Mouse (Mus musculus): ENCODE results near the gene Nelfcd. TPM values are rescaled to one million over a fixed set of nuclear protein-coding genes. Genes with fewer than 3 reads are reported as not detected.

The Nelfcd gene
- polyA plus RNA-seq, 1 experiment from 2014 or later, result 78.1 TPM

- Histone ChIP-seq H3K36me3 (ENCODE audit: control insufficient read depth, insufficient read depth) (no peaks in the 10 kb centered on the region), H3K27me3 (ENCODE audit: control insufficient read depth, insufficient read depth, low read length) (no peaks in the 10 kb centered on the region), H3K4me3 (ENCODE audit: low read length) (no peak overlapping the region), H3K4me1 (ENCODE audit: control insufficient read depth, insufficient read depth, low read length) (no peaks in the 10 kb centered on the region), H3K9ac (ENCODE audit: low read length) (no peak overlapping the region), H3K9me3 (replicated peaks; ENCODE audit: control insufficient read depth, low read length) (no peaks in the 10 kb centered on the region), H3K4me2 (ENCODE audit: low read depth, low read length) (no peak overlapping the region), H3K27ac (ENCODE audit: low read length) (no peak overlapping the region)
- 71% methylated on average over 4 of the region's 4 CpGs for WGBS
- ATAC-seq (replicated peaks; ENCODE audit: extremely low read depth, insufficient read depth, low FRiP score), result no peak
Measured at GRCm38 (mm10) chr2:174400396-174400795, 15.2 kb upstream of the Nelfcd start.

- no peaks in the 10 kb centered on the region for H3K4me1 ChIP-seq (ENCODE audit: control insufficient read depth, insufficient read depth, low read length)
- no peaks in the 10 kb centered on the region for H3K27me3 ChIP-seq (ENCODE audit: control insufficient read depth, insufficient read depth, low read length)
- WGBS, result 44% methylated on average over 2 of the region's 2 CpGs
- ATAC-seq (replicated peaks; ENCODE audit: extremely low read depth, insufficient read depth, low FRiP score), result no peak
- no peak overlapping the region for H3K27ac ChIP-seq (ENCODE audit: low read length)
- no peaks in the 10 kb centered on the region for H3K9me3 ChIP-seq (replicated peaks; ENCODE audit: control insufficient read depth, low read length)
- no peak overlapping the region for H3K4me2 ChIP-seq (ENCODE audit: low read depth, low read length)
- no peak overlapping the region for H3K9ac ChIP-seq (ENCODE audit: low read length)
- H3K36me3 ChIP-seq (ENCODE audit: control insufficient read depth, insufficient read depth), result no peaks in the 10 kb centered on the region
- no peak overlapping the region for H3K4me3 ChIP-seq (ENCODE audit: low read length)
Measured at GRCm38 (mm10) chr2:174410222-174410621, 5.4 kb upstream of the Nelfcd start.

- Histone ChIP-seq H3K9me3 (replicated peaks; ENCODE audit: control insufficient read depth, low read length) (no peaks in the 10 kb centered on the region), H3K36me3 (ENCODE audit: control insufficient read depth, insufficient read depth) (no peaks in the 10 kb centered on the region), H3K27ac (ENCODE audit: low read length) (no peak overlapping the region), H3K4me1 (ENCODE audit: control insufficient read depth, insufficient read depth, low read length) (peaks cover 7% of the 10 kb centered on the region), H3K9ac (ENCODE audit: low read length) (no peak overlapping the region), H3K4me3 (ENCODE audit: low read length) (no peak overlapping the region), H3K4me2 (ENCODE audit: low read depth, low read length) (no peak overlapping the region), H3K27me3 (ENCODE audit: control insufficient read depth, insufficient read depth, low read length) (no peaks in the 10 kb centered on the region)
- WGBS, result 64% methylated on average over 7 of the region's 7 CpGs
- ATAC-seq (replicated peaks; ENCODE audit: extremely low read depth, insufficient read depth, low FRiP score), result no peak
Measured at GRCm38 (mm10) chr2:174413127-174413526, 2.5 kb upstream of the Nelfcd start.

- Histone ChIP-seq H3K4me1 (ENCODE audit: control insufficient read depth, insufficient read depth, low read length) (peaks cover 7% of the 10 kb centered on the region), H3K4me2 (ENCODE audit: low read depth, low read length) (peak overlapping the region; percentile 87), H3K27me3 (ENCODE audit: control insufficient read depth, insufficient read depth, low read length) (no peaks in the 10 kb centered on the region), H3K4me3 (ENCODE audit: low read length) (peak overlapping the region; percentile 83), H3K36me3 (ENCODE audit: control insufficient read depth, insufficient read depth) (no peaks in the 10 kb centered on the region), H3K9me3 (replicated peaks; ENCODE audit: control insufficient read depth, low read length) (no peaks in the 10 kb centered on the region), H3K9ac (ENCODE audit: low read length) (no peak overlapping the region), H3K27ac (ENCODE audit: low read length) (no peak overlapping the region)
- WGBS, result 44% methylated on average over 18 of the region's 18 CpGs
- ATAC-seq (replicated peaks; ENCODE audit: extremely low read depth, insufficient read depth, low FRiP score), result no peak
Measured at GRCm38 (mm10) chr2:174415001-174415730, 438 bp upstream of the Nelfcd start.

GRCm38 (mm10) chr2:174421107-174421506, 5.5 kb downstream of the Nelfcd start:
- no peaks in the 10 kb centered on the region for H3K27me3 ChIP-seq (ENCODE audit: control insufficient read depth, insufficient read depth, low read length)
- H3K4me2 ChIP-seq (ENCODE audit: low read depth, low read length), result no peak overlapping the region
- no peak overlapping the region for H3K27ac ChIP-seq (ENCODE audit: low read length)
- no peak for ATAC-seq (replicated peaks; ENCODE audit: extremely low read depth, insufficient read depth, low FRiP score)
- H3K9me3 ChIP-seq (replicated peaks; ENCODE audit: control insufficient read depth, low read length), result no peaks in the 10 kb centered on the region
- WGBS, result 91% methylated on average over 6 of the region's 6 CpGs
- H3K4me3 ChIP-seq (ENCODE audit: low read length), result no peak overlapping the region
- peaks cover 6% of the 10 kb centered on the region for H3K4me1 ChIP-seq (ENCODE audit: control insufficient read depth, insufficient read depth, low read length)
- no peak overlapping the region for H3K9ac ChIP-seq (ENCODE audit: low read length)
- H3K36me3 ChIP-seq (ENCODE audit: control insufficient read depth, insufficient read depth), result peaks cover 40% of the 10 kb centered on the region

- Histone ChIP-seq H3K9me3 (replicated peaks; ENCODE audit: control insufficient read depth, low read length) (no peaks in the 10 kb centered on the region), H3K27me3 (ENCODE audit: control insufficient read depth, insufficient read depth, low read length) (no peaks in the 10 kb centered on the region), H3K27ac (ENCODE audit: low read length) (no peak overlapping the region), H3K4me1 (ENCODE audit: control insufficient read depth, insufficient read depth, low read length) (no peaks in the 10 kb centered on the region), H3K4me3 (ENCODE audit: low read length) (no peak overlapping the region), H3K36me3 (ENCODE audit: control insufficient read depth, insufficient read depth) (peaks cover 68% of the 10 kb centered on the region), H3K4me2 (ENCODE audit: low read depth, low read length) (no peak overlapping the region), H3K9ac (ENCODE audit: low read length) (no peak overlapping the region)
- 85% methylated on average over 11 of the region's 11 CpGs for WGBS
- no peak for ATAC-seq (replicated peaks; ENCODE audit: extremely low read depth, insufficient read depth, low FRiP score)
Measured at GRCm38 (mm10) chr2:174424301-174425085, 8.9 kb downstream of the Nelfcd start.

- Histone ChIP-seq H3K27ac (ENCODE audit: low read length) (no peak overlapping the region), H3K9ac (ENCODE audit: low read length) (no peak overlapping the region), H3K4me1 (ENCODE audit: control insufficient read depth, insufficient read depth, low read length) (no peaks in the 10 kb centered on the region), H3K4me3 (ENCODE audit: low read length) (no peak overlapping the region), H3K4me2 (ENCODE audit: low read depth, low read length) (no peak overlapping the region), H3K9me3 (replicated peaks; ENCODE audit: control insufficient read depth, low read length) (no peaks in the 10 kb centered on the region), H3K36me3 (ENCODE audit: control insufficient read depth, insufficient read depth) (peaks cover 66% of the 10 kb centered on the region), H3K27me3 (ENCODE audit: control insufficient read depth, insufficient read depth, low read length) (no peaks in the 10 kb centered on the region)
- 91% methylated on average over 12 of the region's 12 CpGs for WGBS
- no peak for ATAC-seq (replicated peaks; ENCODE audit: extremely low read depth, insufficient read depth, low FRiP score)
Measured at GRCm38 (mm10) chr2:174426856-174427255, 11.3 kb downstream of the Nelfcd start.

GRCm38 (mm10) chr2:174428076-174428835, 12.7 kb downstream of the Nelfcd start:
- ATAC-seq (replicated peaks; ENCODE audit: extremely low read depth, insufficient read depth, low FRiP score), result no peak
- no peaks in the 10 kb centered on the region for H3K4me1 ChIP-seq (ENCODE audit: control insufficient read depth, insufficient read depth, low read length)
- no peak overlapping the region for H3K4me2 ChIP-seq (ENCODE audit: low read depth, low read length)
- no peaks in the 10 kb centered on the region for H3K9me3 ChIP-seq (replicated peaks; ENCODE audit: control insufficient read depth, low read length)
- peaks cover 60% of the 10 kb centered on the region for H3K36me3 ChIP-seq (ENCODE audit: control insufficient read depth, insufficient read depth)
- no peak overlapping the region for H3K9ac ChIP-seq (ENCODE audit: low read length)
- WGBS, result 77% methylated on average over 18 of the region's 18 CpGs
- no peak overlapping the region for H3K27ac ChIP-seq (ENCODE audit: low read length)
- H3K4me3 ChIP-seq (ENCODE audit: low read length), result no peak overlapping the region
- H3K27me3 ChIP-seq (ENCODE audit: control insufficient read depth, insufficient read depth, low read length), result no peaks in the 10 kb centered on the region
